Mouse (Mus musculus) olfactory bulb, adult 2 months (tissue): Measurements from ENCODE around the gene Gas2. TPM values are rescaled to one million over a fixed set of nuclear protein-coding genes. Genes with fewer than 3 reads are reported as not detected.
A peak's percentile ranks its signal among the peaks of the same experiment; 100 is the strongest.

Experiments
- H3K27ac ChIP-seq: fragments of 200-500 bp; 2 replicates; pipeline ENCODE4 v1.5.1; 2012; ENCODE audit warnings: low read depth, low read length; ENCODE audit not compliant: insufficient read depth
- H3K4me1 ChIP-seq: fragments of 200-500 bp; 2 replicates; pipeline ENCODE4 v1.6.1; 2012; ENCODE audit warnings: low read length; ENCODE audit not compliant: control insufficient read depth, insufficient read depth
- H3K4me3 ChIP-seq: fragments of 200-500 bp; 2 replicates; pipeline ENCODE4 v1.5.1; 2012; ENCODE audit warnings: mild to moderate bottlenecking, low read depth, low read length, moderate library complexity; ENCODE audit not compliant: insufficient read depth
- CTCF ChIP-seq: fragments of 200-500 bp; IDR thresholded peaks from 2 replicates; pipeline ENCODE4 v1.5.1; 2012; ENCODE audit warnings: low read depth, mild to moderate bottlenecking, low read length, moderate library complexity; ENCODE audit not compliant: insufficient read depth
- POLR2A ChIP-seq: fragments of 200-500 bp; IDR thresholded peaks from 2 replicates; pipeline ENCODE4 v1.6.1; 2012; ENCODE audit warnings: mild to moderate bottlenecking, low read depth, low read length, moderate library complexity; ENCODE audit not compliant: insufficient read depth
- WGBS: fragments of 180-500 bp; shearing (Covaris S2); methylation state at CpG from one replicate; pipeline ENCODE4 v1.1.7; 2018; 5-methylcytosine and 5-hydroxymethylcytosine counted together
- polyA plus RNA-seq: library from polyadenylated mRNA; stranded (reverse); fragments of >200 nt; gene quantifications from 2 replicates; pipeline ENCODE4 v1.2.4, GENCODE M21; 2012; ENCODE audit warnings: low replicate concordance; ENCODE audit not compliant: missing spikeins, insufficient read depth, insufficient read length

Gene Gas2
- polyA plus RNA-seq, 1 experiment = not detected

DNA sequence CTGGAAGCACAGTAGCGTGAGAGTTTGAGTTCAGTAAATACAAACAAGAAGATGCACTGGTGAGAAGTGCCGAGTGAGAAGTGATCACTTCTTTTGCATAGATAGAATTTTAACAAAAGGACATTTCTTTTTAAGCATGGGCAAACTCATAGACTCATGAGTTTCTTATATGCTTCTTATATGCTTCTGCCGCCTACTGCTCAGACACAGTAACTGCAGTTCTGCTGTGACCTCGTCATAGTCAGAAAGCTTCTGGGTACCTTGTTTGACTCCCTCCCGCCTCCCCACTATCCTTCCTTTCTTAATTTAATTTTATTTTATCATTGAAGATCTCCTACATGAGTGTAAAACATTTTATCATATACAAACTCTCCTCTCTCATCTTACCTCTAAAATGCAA, 117.5 kb downstream of the Gas2 start:
- Histone ChIP-seq H3K4me1 (no peaks in the 10 kb centered on the region), H3K4me3 (no peak overlapping the region), H3K27ac (no peak overlapping the region)
- TF ChIP-seq CTCF (no peak), POLR2A (no peak)
- WGBS = 59% methylated on average over 5 of the region's 5 CpGs

DNA sequence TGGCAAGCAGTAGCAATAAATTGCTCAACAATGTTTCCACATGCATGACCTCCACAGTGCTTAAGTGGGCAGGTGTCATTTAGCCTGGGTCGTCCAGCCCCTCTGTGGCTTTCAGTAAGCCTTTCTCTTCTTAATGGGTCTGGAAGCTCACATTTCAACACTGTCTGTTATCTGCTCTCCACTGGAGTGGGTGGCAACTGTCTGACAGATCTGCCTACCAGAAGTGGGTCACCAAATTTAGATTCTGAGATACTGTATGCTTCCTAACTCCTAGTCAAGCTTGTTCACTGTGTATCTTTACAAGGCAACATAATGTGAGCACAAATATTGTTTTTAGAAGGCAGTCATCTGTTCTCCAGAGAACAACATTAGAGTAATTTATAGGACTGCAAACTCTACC, 120.5 kb downstream of the Gas2 start:
- WGBS = 41% methylated on average over 1 of the region's 1 CpGs
- TF ChIP-seq CTCF (no peak), POLR2A (no peak)

DNA sequence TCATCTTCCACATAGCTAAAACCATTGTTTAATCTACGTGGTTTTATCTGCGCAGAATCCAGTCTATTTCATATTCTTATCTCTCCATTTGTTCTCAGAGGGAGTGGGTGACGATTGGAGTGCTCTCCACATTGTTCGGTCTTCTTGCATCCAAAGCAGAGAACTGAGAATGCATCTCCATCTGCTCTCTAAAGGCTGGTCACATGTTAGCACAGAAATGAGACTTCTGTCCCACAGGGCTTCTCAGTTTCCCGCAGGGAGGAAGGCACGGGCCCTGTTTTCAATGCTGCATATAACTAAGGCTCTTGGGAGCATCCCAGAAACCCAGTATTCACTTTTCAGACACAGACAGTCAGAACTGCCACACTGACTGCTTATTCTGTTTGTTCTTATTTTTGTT, 123.9 kb downstream of the Gas2 start:
- 84% methylated on average over 6 of the region's 6 CpGs for WGBS
- peaks cover 5% of the 10 kb centered on the region for H3K4me1 ChIP-seq
- H3K27ac ChIP-seq = no peak overlapping the region
- no peak overlapping the region for H3K4me3 ChIP-seq
- TF ChIP-seq CTCF (no peak), POLR2A (no peak)

More for the DNA sequence above, 120.5 kb downstream of the Gas2 start:
- H3K4me1 ChIP-seq = no peaks in the 10 kb centered on the region
- H3K27ac ChIP-seq = no peak overlapping the region
- no peak overlapping the region for H3K4me3 ChIP-seq

DNA sequence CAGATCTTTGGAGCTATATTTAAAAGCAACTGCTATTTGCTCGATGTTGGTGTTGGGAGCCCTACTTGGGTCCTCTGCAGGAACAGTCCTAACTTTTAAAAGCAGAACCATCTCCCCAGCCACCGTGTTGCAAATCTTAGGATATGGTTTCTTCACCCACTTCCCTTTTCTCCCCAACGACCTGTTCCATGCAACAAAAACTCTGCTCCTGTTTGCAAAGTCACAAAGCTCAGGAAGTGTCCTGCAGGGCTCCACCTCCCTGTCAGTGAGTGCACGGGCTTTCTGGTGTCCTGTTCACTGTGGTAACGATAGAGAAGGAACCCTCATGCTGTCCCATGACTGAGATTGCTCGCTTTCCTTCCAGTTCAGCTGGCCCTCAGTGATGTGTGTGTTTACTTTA, 125.1 kb downstream of the Gas2 start:
- H3K4me1 ChIP-seq = peaks cover 5% of the 10 kb centered on the region
- H3K4me3 ChIP-seq = no peak overlapping the region
- 65% methylated on average over 6 of the region's 6 CpGs for WGBS
- TF ChIP-seq CTCF = no peak
- no peak for TF ChIP-seq POLR2A
- no peak overlapping the region for H3K27ac ChIP-seq

DNA sequence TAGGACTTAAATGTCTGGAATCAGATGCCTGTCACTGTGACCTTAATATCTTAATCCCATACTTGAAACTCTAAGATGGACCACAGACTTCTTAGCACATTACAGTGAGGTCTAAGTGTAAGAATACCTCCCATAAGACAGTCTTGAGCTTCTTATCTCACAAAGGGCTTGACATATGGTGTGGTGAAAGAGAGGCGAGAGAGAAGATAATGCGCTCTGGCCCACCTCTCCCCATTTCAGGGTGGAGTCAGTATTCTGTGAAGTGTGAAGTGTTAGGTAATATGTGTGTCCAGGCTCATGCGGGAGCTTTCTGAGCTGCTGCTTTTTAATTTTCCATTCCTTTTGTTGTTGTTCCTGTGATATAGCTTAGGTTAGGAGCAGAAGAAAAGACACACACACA, 129.2 kb downstream of the Gas2 start:
- TF ChIP-seq POLR2A = no peak
- TF ChIP-seq CTCF = no peak
- WGBS = 95% methylated on average over 3 of the region's 3 CpGs
- Histone ChIP-seq H3K4me1 (peaks cover 5% of the 10 kb centered on the region), H3K4me3 (no peak overlapping the region), H3K27ac (no peak overlapping the region)

DNA sequence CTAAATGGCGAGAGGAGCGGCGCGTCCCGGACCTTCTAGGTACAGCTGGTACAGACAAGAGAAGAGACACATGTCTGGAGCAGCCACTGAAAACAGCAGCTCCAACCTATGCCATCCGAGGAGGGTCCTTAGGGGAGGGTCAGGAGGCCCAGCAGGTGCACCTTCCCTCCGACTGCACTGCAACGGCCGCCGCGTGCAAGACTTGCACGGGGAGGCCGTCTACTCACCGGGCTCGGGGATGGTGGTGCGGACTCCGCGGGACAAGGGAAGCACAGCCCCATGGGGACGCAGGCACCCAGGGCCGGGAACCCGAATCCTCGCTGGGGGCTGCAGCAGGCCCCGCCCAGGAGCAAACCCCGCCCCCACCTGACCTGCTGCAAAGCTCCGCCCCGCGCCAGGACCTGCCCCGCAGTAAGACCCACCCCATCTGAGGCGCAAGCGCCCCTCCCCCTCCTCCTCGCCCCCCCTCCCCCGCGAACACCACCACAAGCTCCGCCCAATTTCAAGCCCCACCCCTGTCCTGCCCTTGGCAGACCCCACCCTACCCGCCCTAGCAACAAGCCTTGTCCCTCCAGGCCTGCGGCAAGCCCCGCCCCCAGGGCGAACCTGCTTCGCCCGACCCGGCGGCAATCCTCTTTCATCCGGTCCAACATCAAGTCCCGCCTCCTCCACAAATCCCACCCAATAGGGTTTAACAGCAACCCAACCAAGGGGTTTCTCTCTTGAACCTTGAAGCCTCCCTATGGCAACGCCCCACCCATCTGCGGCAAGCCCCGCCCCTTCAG, 143.9 kb downstream of the Gas2 start, which contains the start of gene Svip:
TSS of gene Svip (minus strand) at position 508 of the 785 bp plus-strand sequence.
- Histone ChIP-seq H3K4me3 (peak within 1 kb of the TSS; percentile 77), H3K4me1 (peaks cover 3% of the 10 kb centered on the region; the same call in 1 of the 2 replicates), H3K27ac (peak within 1 kb of the TSS; percentile 39)
- under 1% methylated on average over 33 of the region's 47 CpGs for WGBS
- TF ChIP-seq CTCF (no peak), POLR2A (peak; percentile 18; the same call in 1 of the 2 replicates)

DNA sequence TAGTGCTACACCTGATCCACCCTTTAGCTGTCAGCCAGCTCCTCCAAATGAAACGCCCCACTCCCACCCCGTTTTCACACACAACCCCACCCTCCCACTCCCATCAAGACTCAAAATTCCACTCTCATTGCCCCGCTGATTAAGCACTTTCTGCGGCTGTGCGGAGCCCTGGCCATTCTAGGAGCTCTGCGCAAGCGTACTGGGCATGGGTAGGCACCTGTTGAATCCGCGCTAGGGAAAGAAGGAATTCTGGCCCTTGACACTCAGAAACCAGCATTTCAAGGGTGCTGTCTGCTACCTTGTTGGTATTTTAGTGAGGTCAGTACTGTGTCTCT, 144.4 kb downstream of the Gas2 start:
- H3K27ac ChIP-seq = no peak overlapping the region
- TF ChIP-seq POLR2A = no peak
- no peak for TF ChIP-seq CTCF
- H3K4me1 ChIP-seq = peaks cover 3% of the 10 kb centered on the region; the same call in 1 of the 2 replicates
- H3K4me3 ChIP-seq = peak overlapping the region; percentile 77
- 1% methylated on average over 9 of the region's 9 CpGs for WGBS

DNA sequence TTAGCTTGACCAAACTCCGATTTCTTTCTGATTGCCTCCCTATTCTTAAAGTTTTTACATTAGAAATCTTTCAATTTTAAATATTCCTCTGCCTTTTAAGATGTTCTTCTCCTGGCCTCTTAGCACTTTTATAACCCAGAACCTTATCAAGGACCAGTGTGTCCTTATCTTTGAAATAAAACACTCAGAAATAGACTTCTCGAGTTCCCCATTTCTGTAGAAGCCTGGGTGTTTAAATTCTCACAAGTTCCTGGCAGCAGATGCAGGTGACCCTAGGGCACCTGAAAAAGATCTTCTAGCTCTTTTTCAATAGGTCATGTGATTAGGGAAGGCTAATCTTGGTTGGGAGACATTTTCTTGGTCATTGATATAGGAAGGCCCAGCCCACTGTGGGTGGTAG, 145.3 kb downstream of the Gas2 start:
- TF ChIP-seq CTCF (no peak), POLR2A (no peak)

DNA sequence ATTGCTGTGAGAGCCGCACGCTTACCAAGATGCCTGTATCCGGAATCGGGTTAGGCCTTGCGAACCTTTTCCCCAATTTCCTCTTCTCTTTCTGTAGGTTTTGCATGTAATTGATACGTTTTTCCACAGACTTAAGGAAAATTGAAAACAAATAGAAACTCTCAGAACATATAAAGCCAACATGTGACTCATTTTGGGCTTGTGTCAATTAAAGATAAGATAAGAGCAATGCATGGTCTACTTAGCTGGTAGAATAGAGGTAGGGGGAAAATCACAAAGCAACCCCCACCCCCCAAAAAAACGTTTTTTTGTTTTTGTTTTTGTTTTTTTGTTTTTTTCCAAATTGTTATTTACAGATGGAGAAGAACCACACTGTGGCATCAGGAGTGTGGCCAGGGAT, 151.6 kb downstream of the Gas2 start:
- H3K27ac ChIP-seq = no peak overlapping the region
- H3K4me3 ChIP-seq = no peak overlapping the region
- TF ChIP-seq CTCF (no peak), POLR2A (no peak)
- 76% methylated on average over 7 of the region's 7 CpGs for WGBS
- no peaks in the 10 kb centered on the region for H3K4me1 ChIP-seq

More for the DNA sequence above, 145.3 kb downstream of the Gas2 start:
- H3K27ac ChIP-seq = no peak overlapping the region
- WGBS = 91% methylated on average over 2 of the region's 2 CpGs
- no peak overlapping the region for H3K4me3 ChIP-seq
- peaks cover 3% of the 10 kb centered on the region; the same call in 1 of the 2 replicates for H3K4me1 ChIP-seq
